Mouse (Mus musculus): Measurements from ENCODE around the gene Cnnm4. TPM values are rescaled to one million over a fixed set of nuclear protein-coding genes. Genes with fewer than 3 reads are reported as not detected.

Cnnm4 gene
- polyA plus RNA-seq, 1 experiment from 2014 or later = 7.8 TPM

GRCm38 (mm10) chr1:36497312-36497711 lies 25.9 kb downstream of the Cnnm4 start:
- DNase-seq (ENCODE audit: low spot score) (no peak), ATAC-seq (no peak)
- Histone ChIP-seq H3K36me3 (ENCODE audit: control insufficient read depth, insufficient read depth, low read length) (peaks cover 15% of the 10 kb centered on the region), H3K27ac (ENCODE audit: low read depth, low read length) (no peak overlapping the region), H3K9ac (ENCODE audit: low read length) (no peak overlapping the region), H3K27me3 (replicated peaks; ENCODE audit: control insufficient read depth, insufficient read depth, low read length) (no peaks in the 10 kb centered on the region), H3K4me2 (ENCODE audit: low read length) (no peak overlapping the region), H3K4me3 (ENCODE audit: low read depth, low read length) (no peak overlapping the region), H3K4me1 (ENCODE audit: control insufficient read depth, insufficient read depth, low read length) (no peaks in the 10 kb centered on the region), H3K9me3 (replicated peaks; ENCODE audit: control insufficient read depth, low read length) (no peaks in the 10 kb centered on the region)
- 76% methylated on average over 2 of the region's 2 CpGs for WGBS

- no peak overlapping the region for H3K9ac ChIP-seq (ENCODE audit: low read length)
- ATAC-seq (peak; percentile 52; the same call in 1 of the 2 replicates), DNase-seq (ENCODE audit: low spot score) (peak; percentile 80)
- H3K36me3 ChIP-seq (ENCODE audit: control insufficient read depth, insufficient read depth, low read length) = peaks cover 22% of the 10 kb centered on the region
- H3K27ac ChIP-seq (ENCODE audit: low read depth, low read length) = no peak overlapping the region
- no peak overlapping the region for H3K4me2 ChIP-seq (ENCODE audit: low read length)
- no peaks in the 10 kb centered on the region for H3K27me3 ChIP-seq (replicated peaks; ENCODE audit: control insufficient read depth, insufficient read depth, low read length)
- H3K9me3 ChIP-seq (replicated peaks; ENCODE audit: control insufficient read depth, low read length) = no peaks in the 10 kb centered on the region
- WGBS = 4% methylated on average over 3 of the region's 3 CpGs
- H3K4me3 ChIP-seq (ENCODE audit: low read depth, low read length) = no peak overlapping the region
- H3K4me1 ChIP-seq (ENCODE audit: control insufficient read depth, insufficient read depth, low read length) = no peaks in the 10 kb centered on the region
These were observed 29.8 kb downstream of the Cnnm4 start for GRCm38 (mm10) chr1:36501261-36501660.

GRCm38 (mm10) chr1:36508238-36508637 lies 36.8 kb downstream of the Cnnm4 start:
- Histone ChIP-seq H3K4me3 (ENCODE audit: low read depth, low read length) (no peak overlapping the region), H3K4me2 (ENCODE audit: low read length) (no peak overlapping the region), H3K9ac (ENCODE audit: low read length) (no peak overlapping the region), H3K36me3 (ENCODE audit: control insufficient read depth, insufficient read depth, low read length) (peaks cover 11% of the 10 kb centered on the region; the same call in 1 of the 2 replicates), H3K9me3 (replicated peaks; ENCODE audit: control insufficient read depth, low read length) (no peaks in the 10 kb centered on the region), H3K4me1 (ENCODE audit: control insufficient read depth, insufficient read depth, low read length) (peaks cover 3% of the 10 kb centered on the region; the same call in 1 of the 2 replicates), H3K27ac (ENCODE audit: low read depth, low read length) (no peak overlapping the region), H3K27me3 (replicated peaks; ENCODE audit: control insufficient read depth, insufficient read depth, low read length) (no peaks in the 10 kb centered on the region)
- no peak for ATAC-seq
- 90% methylated on average over 5 of the region's 5 CpGs for WGBS
- no peak for DNase-seq (ENCODE audit: low spot score)

GRCm38 (mm10) chr1:36511289-36512021 lies 40.0 kb downstream of the Cnnm4 start, which contains the start of gene Cnnm3:
Gene Cnnm3 (plus strand): TSS chr1:36511867.
- ATAC-seq (peak; percentile 98), DNase-seq (ENCODE audit: low spot score) (peak; percentile 99)
- H3K27me3 ChIP-seq (replicated peaks; ENCODE audit: control insufficient read depth, insufficient read depth, low read length) = no peaks in the 10 kb centered on the region
- peak within 1 kb of the TSS; percentile 94 for H3K4me2 ChIP-seq (ENCODE audit: low read length)
- H3K27ac ChIP-seq (ENCODE audit: low read depth, low read length) = peak within 1 kb of the TSS; percentile 99
- WGBS = 2% methylated on average over 42 of the region's 51 CpGs
- H3K9me3 ChIP-seq (replicated peaks; ENCODE audit: control insufficient read depth, low read length) = no peaks in the 10 kb centered on the region
- H3K4me3 ChIP-seq (ENCODE audit: low read depth, low read length) = peak within 1 kb of the TSS; percentile 92
- peaks cover 20% of the 10 kb centered on the region for H3K4me1 ChIP-seq (ENCODE audit: control insufficient read depth, insufficient read depth, low read length)
- peaks cover 12% of the 10 kb centered on the region for H3K36me3 ChIP-seq (ENCODE audit: control insufficient read depth, insufficient read depth, low read length)
- peak within 1 kb of the TSS; percentile 88 for H3K9ac ChIP-seq (ENCODE audit: low read length)

GRCm38 (mm10) chr1:36512089-36512965 lies 40.9 kb downstream of the Cnnm4 start:
- Histone ChIP-seq H3K4me2 (ENCODE audit: low read length) (peak overlapping the region; percentile 94), H3K9me3 (replicated peaks; ENCODE audit: control insufficient read depth, low read length) (no peaks in the 10 kb centered on the region), H3K27ac (ENCODE audit: low read depth, low read length) (peak overlapping the region; percentile 99), H3K36me3 (ENCODE audit: control insufficient read depth, insufficient read depth, low read length) (peaks cover 8% of the 10 kb centered on the region; the same call in 1 of the 2 replicates), H3K4me1 (ENCODE audit: control insufficient read depth, insufficient read depth, low read length) (peaks cover 20% of the 10 kb centered on the region), H3K9ac (ENCODE audit: low read length) (peak overlapping the region; percentile 88), H3K4me3 (ENCODE audit: low read depth, low read length) (peak overlapping the region; percentile 92), H3K27me3 (replicated peaks; ENCODE audit: control insufficient read depth, insufficient read depth, low read length) (no peaks in the 10 kb centered on the region)
- peak; percentile 61 for DNase-seq (ENCODE audit: low spot score)
- WGBS = under 1% methylated on average over 85 of the region's 126 CpGs
- peak; percentile 76 for ATAC-seq

- peak overlapping the region; percentile 92 for H3K4me3 ChIP-seq (ENCODE audit: low read depth, low read length)
- H3K9ac ChIP-seq (ENCODE audit: low read length) = peak overlapping the region; percentile 88
- H3K4me1 ChIP-seq (ENCODE audit: control insufficient read depth, insufficient read depth, low read length) = peaks cover 20% of the 10 kb centered on the region
These were observed 41.5 kb downstream of the Cnnm4 start for GRCm38 (mm10) chr1:36512966-36513280.

GRCm38 (mm10) chr1:36513310-36513709 lies 41.9 kb downstream of the Cnnm4 start:
- H3K4me3 ChIP-seq (ENCODE audit: low read depth, low read length) = peak overlapping the region; percentile 92
- H3K9ac ChIP-seq (ENCODE audit: low read length) = peak overlapping the region; percentile 88
- ATAC-seq (no peak), DNase-seq (ENCODE audit: low spot score) (peak; percentile 73)
- WGBS = 0% methylated on average over 1 of the region's 1 CpGs
- no peaks in the 10 kb centered on the region for H3K27me3 ChIP-seq (replicated peaks; ENCODE audit: control insufficient read depth, insufficient read depth, low read length)
- H3K4me1 ChIP-seq (ENCODE audit: control insufficient read depth, insufficient read depth, low read length) = peaks cover 20% of the 10 kb centered on the region
- H3K4me2 ChIP-seq (ENCODE audit: low read length) = peak overlapping the region; percentile 94
- H3K27ac ChIP-seq (ENCODE audit: low read depth, low read length) = peak overlapping the region; percentile 99; the same call in 1 of the 2 replicates
- peaks cover 9% of the 10 kb centered on the region for H3K36me3 ChIP-seq (ENCODE audit: control insufficient read depth, insufficient read depth, low read length)
- H3K9me3 ChIP-seq (replicated peaks; ENCODE audit: control insufficient read depth, low read length) = no peaks in the 10 kb centered on the region

More at GRCm38 (mm10) chr1:36512966-36513280, 41.5 kb downstream of the Cnnm4 start:
- Histone ChIP-seq H3K4me2 (ENCODE audit: low read length) (peak overlapping the region; percentile 94), H3K27me3 (replicated peaks; ENCODE audit: control insufficient read depth, insufficient read depth, low read length) (no peaks in the 10 kb centered on the region), H3K27ac (ENCODE audit: low read depth, low read length) (peak overlapping the region; percentile 99), H3K36me3 (ENCODE audit: control insufficient read depth, insufficient read depth, low read length) (peaks cover 7% of the 10 kb centered on the region), H3K9me3 (replicated peaks; ENCODE audit: control insufficient read depth, low read length) (no peaks in the 10 kb centered on the region)
- no peak for DNase-seq (ENCODE audit: low spot score)
- ATAC-seq = no peak
- 1% methylated on average over 16 of the region's 16 CpGs for WGBS

GRCm38 (mm10) chr1:36513718-36514117 lies 42.3 kb downstream of the Cnnm4 start:
- Histone ChIP-seq H3K4me2 (ENCODE audit: low read length) (peak overlapping the region; percentile 94), H3K4me1 (ENCODE audit: control insufficient read depth, insufficient read depth, low read length) (peaks cover 20% of the 10 kb centered on the region), H3K9me3 (replicated peaks; ENCODE audit: control insufficient read depth, low read length) (no peaks in the 10 kb centered on the region), H3K4me3 (ENCODE audit: low read depth, low read length) (peak overlapping the region; percentile 92), H3K27me3 (replicated peaks; ENCODE audit: control insufficient read depth, insufficient read depth, low read length) (no peaks in the 10 kb centered on the region), H3K36me3 (ENCODE audit: control insufficient read depth, insufficient read depth, low read length) (peaks cover 11% of the 10 kb centered on the region), H3K27ac (ENCODE audit: low read depth, low read length) (no peak overlapping the region; the same call in 1 of the 2 replicates), H3K9ac (ENCODE audit: low read length) (0 out of 2 replicates have a peak overlapping the region, but pooled peaks have one; percentile 88)
- ATAC-seq = no peak
- WGBS = 34% methylated on average over 2 of the region's 2 CpGs
- DNase-seq (ENCODE audit: low spot score) = peak; percentile 65
